ENCODE assay signal across 13 mouse cellular contexts in the genomic region with DNA sequence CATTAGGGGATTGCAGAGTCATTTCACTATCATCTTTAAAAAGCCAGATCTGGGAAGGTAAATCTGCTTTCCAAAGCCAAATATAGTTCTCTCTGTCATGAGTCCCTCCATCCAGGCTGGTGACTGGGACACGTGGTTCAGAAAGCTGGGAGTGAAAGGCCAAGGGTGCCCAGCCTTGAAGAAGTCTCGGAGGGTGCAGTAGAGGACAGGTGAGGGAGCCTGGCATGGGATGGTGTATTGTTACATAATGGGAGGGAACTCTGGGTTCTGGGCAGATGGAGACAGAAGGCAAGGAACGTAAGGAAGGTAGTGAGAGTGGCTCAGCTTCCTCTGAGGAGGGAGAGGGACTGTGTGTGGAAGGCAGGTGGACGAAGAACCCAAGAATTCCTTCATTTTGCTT.
"Had no signal": no experiment of that assay in that cellular context is flagged by ENCODE, and none has a peak within 500 bp of the region (broad histone marks: within the 10 kb centered on the region; RNA-seq: fewer than 3 reads in every experiment).

No protein-coding gene starts in this region.

- DNase-seq: kidney, postnatal 25 days; left cerebral cortex, postnatal 4 days; liver, postnatal 0 days; lung, embryonic 14.5 days; lung, postnatal 36 days; retina, postnatal 1 day; right cerebral cortex, postnatal 4 days; thymus, adult 2 months; thymus, postnatal 14 days; thymus, postnatal 4 days had no signal

- ATAC-seq: liver, postnatal 0 days; lung, postnatal 0 days; midbrain, embryonic 13.5 days; midbrain, embryonic 16.5 days had no signal
